In the genomic region with DNA sequence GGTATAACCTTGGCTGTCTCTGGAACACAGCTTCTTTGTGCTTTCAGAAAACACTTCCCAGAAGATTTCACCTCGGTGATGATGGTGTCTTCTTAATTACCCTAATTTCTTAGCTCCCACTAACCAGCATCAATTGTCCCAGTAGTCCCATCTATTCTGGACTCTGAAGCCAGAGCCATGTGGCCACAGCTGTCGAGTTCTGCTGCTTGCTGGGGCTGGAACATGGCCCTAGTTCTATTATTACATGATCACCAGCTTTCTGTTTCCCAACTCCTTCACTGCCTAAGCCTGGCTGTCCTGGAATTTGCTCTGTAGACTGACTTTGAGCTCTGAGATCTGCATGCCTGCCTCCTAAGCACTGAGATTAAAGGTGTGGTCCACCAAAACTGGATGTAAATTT, we compare ENCODE assay signal across 16 mouse cellular contexts.
"Had no signal": no experiment of that assay in that cellular context is flagged by ENCODE, and none has a peak within 500 bp of the region (broad histone marks: within the 10 kb centered on the region; RNA-seq: fewer than 3 reads in every experiment).

No protein-coding gene starts in this region.

- DNase-seq: lung, adult 18-20 months; lung, embryonic 14.5 days; lung, postnatal 10 days; lung, postnatal 4 days; midbrain, embryonic 14.5 days; retina, postnatal 1 day; right cerebral cortex, adult 18-20 months; right cerebral cortex, postnatal 25 days; right cerebral cortex, postnatal 4 days; spleen, adult 18-20 months; thymus, adult 18-20 months; thymus, postnatal 14 days; thymus, postnatal 36 days had no signal

- H3K27me3 ChIP-seq: midbrain, embryonic 12.5 days; neural tube, embryonic 12.5 days had no signal

- H3K4me3 ChIP-seq: midbrain, embryonic 10.5 days; midbrain, embryonic 12.5 days; neural tube, embryonic 12.5 days had no signal

- H3K36me3 ChIP-seq: midbrain, embryonic 10.5 days; midbrain, embryonic 12.5 days; neural tube, embryonic 12.5 days had no signal

- H3K9ac ChIP-seq: lung, embryonic 14.5 days; midbrain, embryonic 12.5 days; neural tube, embryonic 12.5 days had no signal

- H3K9me3 ChIP-seq: midbrain, embryonic 10.5 days; midbrain, embryonic 12.5 days; neural tube, embryonic 12.5 days had no signal

- H3K4me2 ChIP-seq: lung, embryonic 14.5 days; midbrain, embryonic 12.5 days; neural tube, embryonic 12.5 days had no signal

- H3K4me1 ChIP-seq: midbrain, embryonic 10.5 days; midbrain, embryonic 12.5 days; neural tube, embryonic 12.5 days had no signal

- H3K27ac ChIP-seq: midbrain, embryonic 10.5 days; midbrain, embryonic 12.5 days; neural tube, embryonic 12.5 days had no signal
